Mouse (Mus musculus) CH12.LX (cell line): Measurements from ENCODE around the gene Arl15. TPM values are rescaled to one million over a fixed set of nuclear protein-coding genes. Genes with fewer than 3 reads are reported as not detected.

Experiments used
- DNase-seq: peaks from one replicate; pipeline ENCODE4 v3.0.0-alpha.2; 2013; ENCODE audit errors: extremely low read depth
- H3K27ac ChIP-seq: 2 replicates; pipeline ENCODE4 v1.5.1; 2012; ENCODE audit warnings: low read depth, mild to moderate bottlenecking, control low read depth, moderate library complexity; ENCODE audit not compliant: insufficient read depth
- H3K27me3 ChIP-seq: replicated peaks from 2 replicates; pipeline ENCODE3; 2012; ENCODE audit warnings: inconsistent platforms
- H3K36me3 ChIP-seq, 2 experiments: replicated peaks in 1 of 2; 2 replicates each; pipeline versions ENCODE3 to v1.6.1; 2012; ENCODE audit warnings: inconsistent platforms in 1 of 2, low read length in 1 of 2, mild to moderate bottlenecking in 1 of 2, mixed read lengths in 1 of 2, moderate library complexity in 1 of 2; ENCODE audit not compliant: control insufficient read depth in 1 of 2, insufficient read depth in 1 of 2
- H3K4me1 ChIP-seq, 2 experiments: 2 replicates each; pipeline ENCODE4 v1.6.1; 2012; ENCODE audit warnings: inconsistent platforms in 1 of 2, moderate library complexity in 1 of 2; ENCODE audit not compliant: insufficient read depth in 2 of 2, control insufficient read depth in 1 of 2
- H3K4me2 ChIP-seq: 2 replicates; pipeline ENCODE4 v1.6.1; 2012; ENCODE audit warnings: low read depth, mild to moderate bottlenecking, control low read depth; ENCODE audit not compliant: poor library complexity, insufficient read depth, severe bottlenecking
- H3K4me3 ChIP-seq, 3 experiments: fragments of 150-350 bp in 1 of 3; sonication (generic) in 1 of 3; replicated peaks in 1 of 3; 2 replicates each; pipeline versions ENCODE3 to v1.5.1; 2011 to 2012; ENCODE audit warnings: low read depth in 2 of 3, low read length in 2 of 3, mild to moderate bottlenecking in 2 of 3, moderate library complexity in 2 of 3, control low read depth in 1 of 3, improper control_type of control experiment in 1 of 3, inconsistent platforms in 1 of 3, mixed read lengths in 1 of 3; ENCODE audit not compliant: poor library complexity in 1 of 3
- H3K79me2 ChIP-seq: replicated peaks from 2 replicates; pipeline ENCODE4 v1.6.1; 2012; ENCODE audit warnings: mild to moderate bottlenecking, moderate library complexity; ENCODE audit not compliant: control insufficient read depth, poor library complexity, insufficient read depth, severe bottlenecking; ENCODE audit errors: extremely low read depth
- H3K9ac ChIP-seq: 2 replicates; pipeline ENCODE4 v1.6.1; 2012; ENCODE audit warnings: low read depth, mild to moderate bottlenecking, control low read depth, moderate library complexity; ENCODE audit not compliant: insufficient read depth
- H3K9me3 ChIP-seq: replicated peaks from 2 replicates; pipeline ENCODE3; 2012; ENCODE audit warnings: low read length, inconsistent platforms, mixed read lengths
- BHLHE40 ChIP-seq: IDR thresholded peaks from 2 replicates; pipeline ENCODE4 v1.6.1; 2011; ENCODE audit warnings: mild to moderate bottlenecking, low read depth, low read length, improper control_type of control experiment
- CHD1 ChIP-seq: IDR thresholded peaks from 2 replicates; pipeline ENCODE4 v1.6.1; 2012; ENCODE audit warnings: low read depth, low read length, improper control_type of control experiment, inconsistent platforms
- CHD2 ChIP-seq: IDR thresholded peaks from 2 replicates; pipeline ENCODE4 v1.6.1; 2011; ENCODE audit warnings: low read length, improper control_type of control experiment
- CTCF ChIP-seq, 2 experiments: IDR thresholded peaks in 1 of 2; conservative IDR thresholded peaks in 1 of 2; 2 replicates each; pipeline ENCODE4 v1.5.1; 2011 to 2012; ENCODE audit warnings: low read depth in 2 of 2, low read length in 2 of 2, improper control_type of control experiment in 1 of 2, inconsistent platforms in 1 of 2, mild to moderate bottlenecking in 1 of 2, moderate library complexity in 1 of 2
- ELF1 ChIP-seq: IDR thresholded peaks from 2 replicates; pipeline ENCODE4 v1.6.1; 2014; ENCODE audit warnings: low read depth, mild to moderate bottlenecking, inconsistent platforms, low read length, improper control_type of control experiment
- EP300 ChIP-seq: IDR thresholded peaks from 2 replicates; pipeline ENCODE4 v1.6.1; 2011; ENCODE audit warnings: low read length, improper control_type of control experiment
- HCFC1 ChIP-seq: IDR thresholded peaks from 2 replicates; pipeline ENCODE4 v1.6.1; 2012; ENCODE audit warnings: low read depth, mild to moderate bottlenecking, inconsistent platforms, low read length, improper control_type of control experiment
- IRF4 ChIP-seq: IDR thresholded peaks from 2 replicates; pipeline ENCODE4 v1.6.1; 2014; ENCODE audit warnings: low read depth, mild to moderate bottlenecking, inconsistent platforms, low read length, improper control_type of control experiment
- MAFK ChIP-seq: IDR thresholded peaks from 2 replicates; pipeline ENCODE4 v1.6.1; 2011; ENCODE audit warnings: low read length, improper control_type of control experiment; ENCODE audit not compliant: insufficient replicate concordance
- MAX ChIP-seq: IDR thresholded peaks from 2 replicates; pipeline ENCODE4 v1.6.1; 2011; ENCODE audit warnings: low read length, improper control_type of control experiment
- MEF2A ChIP-seq: IDR thresholded peaks from 2 replicates; pipeline ENCODE4 v1.6.1; 2014; ENCODE audit warnings: low read depth, mild to moderate bottlenecking, inconsistent platforms, low read length, improper control_type of control experiment, borderline replicate concordance
- MYC ChIP-seq: IDR thresholded peaks from 2 replicates; pipeline ENCODE4 v1.6.1; 2011; ENCODE audit warnings: low read depth, mild to moderate bottlenecking, improper control_type of control experiment, low read length
- PAX5 ChIP-seq: IDR thresholded peaks from 2 replicates; pipeline ENCODE4 v1.6.1; 2012; ENCODE audit warnings: low read length, inconsistent platforms, mixed read lengths
- POLR2A ChIP-seq: IDR thresholded peaks from 2 replicates; pipeline ENCODE4 v1.6.1; 2011; ENCODE audit warnings: low read depth, mild to moderate bottlenecking, improper control_type of control experiment, low read length
- POLR2AphosphoS2 ChIP-seq: IDR thresholded peaks from 2 replicates; pipeline ENCODE4 v1.6.1; 2011; ENCODE audit warnings: low read depth, low read length, improper control_type of control experiment
- SIN3A ChIP-seq: IDR thresholded peaks from 2 replicates; pipeline ENCODE4 v1.6.1; 2012; ENCODE audit warnings: low read length, improper control_type of control experiment, inconsistent platforms
- SMC3 ChIP-seq: IDR thresholded peaks from 2 replicates; pipeline ENCODE4 v1.6.1; 2011; ENCODE audit warnings: low read depth, low read length, improper control_type of control experiment
- TBP ChIP-seq: conservative IDR thresholded peaks from 2 replicates; pipeline ENCODE4 v1.6.1; 2011; ENCODE audit warnings: low read depth, low read length, improper control_type of control experiment
- TCF12 ChIP-seq: IDR thresholded peaks from 2 replicates; pipeline ENCODE4 v1.6.1; 2014; ENCODE audit warnings: low read depth, mild to moderate bottlenecking, inconsistent platforms, low read length, improper control_type of control experiment
- USF1 ChIP-seq: IDR thresholded peaks from 2 replicates; pipeline ENCODE4 v1.6.1; 2014; ENCODE audit warnings: low read depth, mild to moderate bottlenecking, inconsistent platforms, low read length, improper control_type of control experiment
- ZMIZ1 ChIP-seq: IDR thresholded peaks from 2 replicates; pipeline ENCODE4 v1.6.1; 2012; ENCODE audit warnings: low read depth, mild to moderate bottlenecking, inconsistent platforms, low read length, improper control_type of control experiment
- ZNF384 ChIP-seq: IDR thresholded peaks from 2 replicates; pipeline ENCODE4 v1.6.1; 2012; ENCODE audit warnings: low read depth, low read length, improper control_type of control experiment, inconsistent platforms
- dilution Hi-C: fragments of 300-500 bp; cut with MboI; formaldehyde crosslinking; loops from 2 replicates; pipeline ENCODE4 v1.14.3; 2020; ENCODE audit warnings: low sequenced_read_pairs; ENCODE audit not compliant: extremely low pct_unique_long_range_greater_than_20kb, extremely low pct_ligation_motif_present
- in situ Hi-C: fragments of 300-500 bp; cut with MboI; formaldehyde crosslinking; loops from 3 replicates; pipeline ENCODE4 v1.14.3; 2019; ENCODE audit warnings: low sequenced_read_pairs, low pct_ligation_motif_present, low pct_unique_long_range_greater_than_20kb, mixed read lengths
- polyA plus RNA-seq: library from polyadenylated mRNA; unstranded; fragments of >175 nt; gene quantifications from 2 replicates; pipeline ENCODE4 v1.2.1, GENCODE M21; 2012; ENCODE audit warnings: low read depth; ENCODE audit not compliant: insufficient read length
- total RNA-seq, 2 experiments: library from RNA; depleted of rRNA; stranded (reverse); fragments of 300-350 nt in 1 of 2; fragments of >200 nt in 1 of 2; gene quantifications; 2 replicates each; pipeline ENCODE4 v1.2.3; 2012 to 2014

Gene Arl15
- total and polyA plus RNA-seq, 3 experiments = 2.2 to 5.2 (median 4.8) TPM

DNA sequence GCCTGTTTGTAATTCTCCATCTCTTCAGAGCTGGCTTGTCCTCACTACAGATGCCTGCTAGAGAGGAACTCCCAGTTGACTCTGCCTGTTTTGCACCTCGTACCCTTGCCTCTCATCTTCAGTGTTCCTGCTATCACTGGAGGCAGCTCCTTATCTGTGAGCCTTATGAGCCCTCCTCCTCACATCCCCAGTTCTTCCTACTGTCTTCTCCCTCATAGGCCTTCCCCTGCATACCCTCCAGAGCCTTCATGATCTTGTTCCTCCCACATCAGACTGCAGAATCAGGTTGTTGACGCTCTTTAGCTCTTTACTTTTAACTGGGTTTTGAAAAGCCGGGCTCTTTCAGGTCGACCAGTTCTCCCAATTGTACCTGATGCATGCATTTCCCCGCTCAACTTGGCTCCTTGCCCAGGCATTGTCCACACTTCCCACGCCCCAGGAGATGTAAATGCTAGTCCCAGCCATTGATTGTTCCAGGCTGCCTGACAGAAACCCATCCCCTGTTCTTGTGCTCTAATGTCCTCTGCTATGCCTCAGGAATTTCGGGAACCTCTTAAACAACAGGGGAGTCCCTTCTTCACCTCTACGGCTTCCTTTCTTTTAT is 56.2 kb downstream of the Arl15 start:
- DNase-seq = no peak
- peaks cover 0 to 10% of the 10 kb centered on the region in 2 experiments for H3K36me3 ChIP-seq
- H3K79me2 ChIP-seq = no peaks in the 10 kb centered on the region; the same call in 1 of the 2 replicates
- TF ChIP-seq ZNF384 = no peak
- TF ChIP-seq POLR2AphosphoS2 = no peak
- TF ChIP-seq HCFC1 = no peak
- no peak for TF ChIP-seq SIN3A
- no peak for TF ChIP-seq SMC3
- no peak for TF ChIP-seq BHLHE40
- no peak for TF ChIP-seq IRF4
- no peak for TF ChIP-seq MAFK
- no peak for TF ChIP-seq MAX
- no peak for TF ChIP-seq ELF1
- TF ChIP-seq USF1 = no peak
- TF ChIP-seq MEF2A = no peak
- TF ChIP-seq TCF12 = no peak
- TF ChIP-seq CHD2 = no peak
- no peak for TF ChIP-seq EP300
- H3K4me3 ChIP-seq = no peak overlapping the region
- dilution Hi-C loops (no loop called here), in situ Hi-C loops (no loop called here)
- H3K27me3 ChIP-seq = no peaks in the 10 kb centered on the region
- no peak overlapping the region for H3K9ac ChIP-seq
- peaks cover 0 to 4% of the 10 kb centered on the region in 2 experiments; a peak in 2 of 4 replicates for H3K4me1 ChIP-seq
- H3K9me3 ChIP-seq = no peaks in the 10 kb centered on the region
- no peak overlapping the region for H3K4me2 ChIP-seq
- H3K27ac ChIP-seq = no peak overlapping the region

DNA sequence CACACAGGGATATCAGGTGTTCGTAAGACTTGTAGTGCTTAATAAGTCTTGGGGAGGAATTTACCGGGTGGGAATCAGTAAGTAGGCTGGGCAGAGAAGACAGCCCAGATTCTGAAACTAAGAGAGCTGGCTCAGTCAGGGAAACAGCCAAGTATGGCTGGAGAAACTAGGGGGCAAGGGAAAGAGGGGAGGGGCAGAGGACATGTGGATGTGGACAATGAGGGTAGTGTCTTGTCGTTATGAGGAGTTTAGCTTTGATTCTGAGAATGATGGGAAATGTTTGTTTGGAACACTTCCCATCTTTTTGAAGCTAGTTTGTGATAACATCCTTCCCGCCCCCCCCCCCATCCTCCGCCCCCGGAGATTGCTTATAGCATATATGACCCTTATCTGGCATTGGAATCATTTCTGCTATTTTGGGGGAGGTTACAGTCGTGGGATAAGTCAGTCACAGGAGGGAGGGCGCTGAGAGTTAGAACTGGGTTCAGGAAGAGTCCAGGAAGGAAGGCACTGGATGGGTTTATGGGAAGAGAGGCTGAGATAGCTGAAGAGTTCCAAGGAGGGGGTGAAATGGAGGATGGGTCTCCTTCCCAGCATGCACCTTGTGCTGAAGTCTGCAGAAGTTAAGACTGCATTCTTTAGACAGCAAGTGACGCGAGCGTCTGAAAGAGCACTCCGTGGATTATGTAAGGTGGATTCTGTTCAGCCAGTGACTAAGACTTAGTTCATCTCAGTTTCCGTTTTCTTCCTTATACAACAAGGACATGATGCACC is 57.5 kb downstream of the Arl15 start:
- H3K27ac ChIP-seq = no peak overlapping the region
- dilution Hi-C loops = no loop called here
- no peak for DNase-seq
- H3K27me3 ChIP-seq = no peaks in the 10 kb centered on the region
- no peak overlapping the region for H3K4me3 ChIP-seq
- H3K36me3 ChIP-seq = peaks cover 0 to 10% of the 10 kb centered on the region in 2 experiments
- no peak overlapping the region for H3K9ac ChIP-seq
- no peaks in the 10 kb centered on the region for H3K4me1 ChIP-seq
- no peak for TF ChIP-seq POLR2AphosphoS2
- no peak for TF ChIP-seq POLR2A
- TF ChIP-seq MYC = no peak
- no peak for TF ChIP-seq CHD1
- no peak for TF ChIP-seq ZMIZ1
- TF ChIP-seq PAX5 = no peak
- no peak for TF ChIP-seq CTCF (conservative IDR thresholded peaks at IDR 0.05 in 1 of 2, IDR thresholded peaks at IDR 0.05 in 1 of 2; ENCODE audit: low read depth in 2 of 2, low read length in 2 of 2)
- no peak for TF ChIP-seq TCF12
- no peak for TF ChIP-seq TBP
- no peak for TF ChIP-seq SMC3
- H3K4me2 ChIP-seq = no peak overlapping the region
- no peaks in the 10 kb centered on the region for H3K9me3 ChIP-seq
- H3K79me2 ChIP-seq = no peaks in the 10 kb centered on the region; the same call in 1 of the 2 replicates
- in situ Hi-C loops = no loop called here
